Comparison of ENCODE assay signal across 28 mouse cellular contexts in the genomic region with DNA sequence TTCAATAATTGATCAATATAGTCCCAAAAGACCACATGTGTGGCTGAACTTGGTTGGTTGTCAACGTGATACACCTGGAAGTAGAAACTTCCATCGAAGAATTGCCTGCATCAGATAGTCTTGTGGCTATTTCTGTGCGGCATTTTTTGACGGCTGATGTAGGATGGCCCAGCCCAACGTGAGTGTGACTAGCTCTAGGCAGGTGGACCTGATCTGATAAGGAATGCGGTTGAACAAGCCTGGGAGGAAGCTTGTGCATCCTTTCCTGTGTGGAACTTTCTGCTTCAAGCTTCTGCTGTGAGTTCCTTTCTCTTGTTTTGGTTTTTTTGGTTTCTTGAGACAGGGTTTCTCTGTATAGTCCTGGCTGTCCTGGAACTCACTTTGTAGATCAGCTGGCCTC. TPM values are rescaled to one million over a fixed set of nuclear protein-coding genes. Genes with fewer than 3 reads are reported as not detected.
DNase-seq lines count a peak whose midpoint lies in the region; ATAC-seq and TF ChIP-seq lines count a peak whose summit lies in the region.
"Had no signal": no experiment of that assay in that cellular context is flagged by ENCODE, and none has a peak within 500 bp of the region (broad histone marks: within the 10 kb centered on the region; RNA-seq: fewer than 3 reads in every experiment).

No protein-coding gene starts in this region.

- no peak overlapping the region for H3K9ac ChIP-seq in liver, postnatal 0 days (replicated peaks)
- H3K9ac ChIP-seq in liver, embryonic 13.5 days = no peak overlapping the region
- no peak overlapping the region for H3K9ac ChIP-seq in midbrain, embryonic 15.5 days
- H3K9ac ChIP-seq: forebrain, postnatal 0 days; heart, embryonic 12.5 days; heart, embryonic 15.5 days; hindbrain, embryonic 13.5 days had no signal

- ATAC-seq in liver, postnatal 0 days = no peak
- 0 out of 2 replicates have a peak, but pooled peaks have one; percentile 22 for ATAC-seq in common myeloid progenitor, adult 5-6 weeks (replicated peaks; ENCODE audit: low read depth, poor library complexity, severe bottlenecking)
- ATAC-seq in liver, embryonic 13.5 days (ENCODE audit: low read depth) = 0 out of 2 replicates have a peak, but pooled peaks have one; percentile 55
- ATAC-seq in megakaryocyte-erythroid progenitor cell, adult 5-6 weeks (replicated peaks; ENCODE audit: low FRiP score, low TSS enrichment, poor library complexity, severe bottlenecking) = peak; percentile 88
- ATAC-seq in midbrain, embryonic 15.5 days (replicated peaks) = no peak
- ATAC-seq: forebrain, embryonic 14.5 days; forebrain, postnatal 0 days; hindbrain, embryonic 16.5 days; Patski had no signal

- H3K4me2 ChIP-seq in liver, postnatal 0 days (ENCODE audit: low read depth, low read length) = no peak overlapping the region
- no peak overlapping the region for H3K4me2 ChIP-seq in liver, embryonic 13.5 days
- H3K4me2 ChIP-seq in midbrain, embryonic 15.5 days = no peak overlapping the region
- H3K4me2 ChIP-seq: heart, embryonic 12.5 days; heart, embryonic 15.5 days; hindbrain, embryonic 13.5 days had no signal

- H3K4me3 ChIP-seq in liver, postnatal 0 days (ENCODE audit: low read depth, low read length) = no peak overlapping the region
- H3K4me3 ChIP-seq in liver, embryonic 13.5 days (replicated peaks) = no peak overlapping the region
- H3K4me3 ChIP-seq in midbrain, embryonic 15.5 days = no peak overlapping the region
- H3K4me3 ChIP-seq: heart, embryonic 12.5 days; heart, embryonic 15.5 days; hindbrain, embryonic 10.5 days; hindbrain, embryonic 13.5 days had no signal

- no peaks in the 10 kb centered on the region for H3K36me3 ChIP-seq in liver, postnatal 0 days (replicated peaks; ENCODE audit: insufficient read depth, low read length)
- no peaks in the 10 kb centered on the region for H3K36me3 ChIP-seq in liver, embryonic 13.5 days
- no peaks in the 10 kb centered on the region for H3K36me3 ChIP-seq in midbrain, embryonic 15.5 days (replicated peaks)
- H3K36me3 ChIP-seq: heart, embryonic 12.5 days; heart, embryonic 15.5 days; hindbrain, embryonic 10.5 days; hindbrain, embryonic 13.5 days had no signal

- H3K4me1 ChIP-seq in liver, postnatal 0 days (ENCODE audit: insufficient read depth) = no peaks in the 10 kb centered on the region
- peaks cover 28% of the 10 kb centered on the region for H3K4me1 ChIP-seq in liver, embryonic 13.5 days (replicated peaks)
- no peaks in the 10 kb centered on the region for H3K4me1 ChIP-seq in midbrain, embryonic 15.5 days
- H3K4me1 ChIP-seq: hindbrain, embryonic 13.5 days had no signal

- H3K9me3 ChIP-seq in liver, postnatal 0 days (ENCODE audit: low read length) = no peaks in the 10 kb centered on the region
- no peaks in the 10 kb centered on the region for H3K9me3 ChIP-seq in liver, embryonic 13.5 days (replicated peaks)
- H3K9me3 ChIP-seq in midbrain, embryonic 15.5 days = no peaks in the 10 kb centered on the region
- H3K9me3 ChIP-seq: heart, embryonic 12.5 days; heart, embryonic 15.5 days; hindbrain, embryonic 10.5 days; hindbrain, embryonic 13.5 days had no signal

- H3K27ac ChIP-seq in liver, postnatal 0 days (ENCODE audit: low read depth) = no peak overlapping the region
- no peak overlapping the region for H3K27ac ChIP-seq in liver, embryonic 13.5 days
- no peak overlapping the region for H3K27ac ChIP-seq in midbrain, embryonic 15.5 days
- H3K27ac ChIP-seq: heart, embryonic 15.5 days; hindbrain, embryonic 10.5 days; hindbrain, embryonic 13.5 days had no signal

- 47% methylated on average over 6 of the region's 6 CpGs for WGBS in liver, postnatal 0 days (ENCODE audit: insufficient replicate concordance)
- WGBS in liver, embryonic 13.5 days (ENCODE audit: insufficient replicate concordance) = 20% methylated on average over 6 of the region's 6 CpGs
- 83% methylated on average over 6 of the region's 6 CpGs for WGBS in midbrain, embryonic 15.5 days

- no peak for TF ChIP-seq CTCF in liver, postnatal 0 days (IDR thresholded peaks at IDR 0.05; ENCODE audit: low read depth)

- peak; percentile 20 for DNase-seq in liver
- no peak for DNase-seq in liver, postnatal 0 days
- no peak for DNase-seq in liver, embryonic 13.5 days
- no peak for DNase-seq in kidney, postnatal 36 days
- DNase-seq in layer of hippocampus, postnatal 25 days (ENCODE audit: extremely low spot score in 1 of 2, low spot score in 1 of 2) = no peak
- DNase-seq: adrenal gland, adult 2 months; adrenal gland, postnatal 25 days; B cell, adult 2 months; cerebellum, adult 11-12 months; cerebellum, adult 8-10 months; cerebellum, postnatal 10 days; cerebellum, postnatal 36 days; forebrain, postnatal 0 days; gastrocnemius, postnatal 25 days; heart, adult 18-20 months; heart, postnatal 10 days; heart, postnatal 36 days had no signal

- H3K27me3 ChIP-seq in liver, postnatal 0 days (ENCODE audit: insufficient read depth, low read length) = no peaks in the 10 kb centered on the region
- H3K27me3 ChIP-seq in liver, embryonic 13.5 days = no peaks in the 10 kb centered on the region
- H3K27me3 ChIP-seq in midbrain, embryonic 15.5 days (replicated peaks) = no peaks in the 10 kb centered on the region
- H3K27me3 ChIP-seq: CH12.LX; heart, embryonic 12.5 days; heart, embryonic 15.5 days; hindbrain, embryonic 13.5 days had no signal

- no peak for TF ChIP-seq EP300 in liver, postnatal 0 days (IDR thresholded peaks at IDR 0.05; ENCODE audit: low read depth)

RNA-seq across cellular contexts. Expression of gene Cstf2t, which starts 22.1 kb away (rescaled TPM):
- polyA plus RNA-seq in liver, postnatal 0 days (2015; fragmentation: Nextera tagmentation; extraction: Ambion mirVana) = 9.9 and 10.2 TPM in 2 replicates
- total RNA-seq in common myeloid progenitor, adult 5-6 weeks (2017) = 28.4 and 29.5 TPM in 2 replicates
- polyA plus RNA-seq in liver, embryonic 13.5 days (2015; fragmentation: Nextera tagmentation; extraction: Ambion mirVana) = 13.0 and 16.2 TPM in 2 replicates
- total RNA-seq in megakaryocyte-erythroid progenitor cell, adult 5-6 weeks (2014; fragmentation: Nextera tagmentation) = 14.9 and 16.7 TPM in 2 replicates
- total RNA-seq in megakaryocyte-erythroid progenitor cell, adult 5-6 weeks (2017) = 28.4 and 32.6 TPM in 2 replicates
- 82.3 and 82.8 TPM in 2 replicates for polyA plus RNA-seq in midbrain, embryonic 15.5 days (2015; fragmentation: Nextera tagmentation; extraction: Ambion mirVana)
- total RNA-seq in layer of hippocampus, postnatal 25 days (2021) = 10 to 100 TPM; 76.8 to 81.0 TPM

Comparison
In these comparisons a context has a peak if more than half of its experiments do, and no peak if none do; other contexts are left out.
1. ATAC-seq: peak in common myeloid progenitor, adult 5-6 weeks (single experiment), liver, embryonic 13.5 days (single experiment) and megakaryocyte-erythroid progenitor cell, adult 5-6 weeks (single experiment); none in liver, postnatal 0 days (single experiment) and midbrain, embryonic 15.5 days (single experiment).